Mouse (Mus musculus): ENCODE measurements around the gene Ly9. TPM values are rescaled to one million over a fixed set of nuclear protein-coding genes. Genes with fewer than 3 reads are reported as not detected.

Ly9 gene
- 4.5 TPM in 2 replicates for polyA plus RNA-seq (2012)

DNA sequence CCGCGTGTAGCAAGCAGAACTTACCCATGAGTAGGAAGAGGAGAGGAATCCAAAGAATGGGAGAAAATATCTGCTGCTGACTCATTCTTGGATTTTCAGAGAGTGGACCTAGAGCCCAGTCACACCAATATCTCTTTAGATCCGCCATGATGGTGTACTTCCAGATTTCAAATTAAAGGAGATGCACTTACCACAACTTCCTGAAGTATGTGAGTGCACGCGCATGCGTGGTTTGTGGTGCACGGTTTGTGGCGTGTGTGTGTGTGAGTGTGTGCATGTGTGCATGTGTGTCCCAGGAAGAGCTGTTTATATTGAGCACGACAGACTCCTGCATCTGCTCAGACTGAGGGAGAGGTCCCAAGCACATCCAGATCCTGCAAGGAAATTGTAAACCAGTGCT lies at the start of gene Ly9:
Gene Ly9 (minus strand): TSS at position 235 of the 400 bp plus-strand sequence.

DNA sequence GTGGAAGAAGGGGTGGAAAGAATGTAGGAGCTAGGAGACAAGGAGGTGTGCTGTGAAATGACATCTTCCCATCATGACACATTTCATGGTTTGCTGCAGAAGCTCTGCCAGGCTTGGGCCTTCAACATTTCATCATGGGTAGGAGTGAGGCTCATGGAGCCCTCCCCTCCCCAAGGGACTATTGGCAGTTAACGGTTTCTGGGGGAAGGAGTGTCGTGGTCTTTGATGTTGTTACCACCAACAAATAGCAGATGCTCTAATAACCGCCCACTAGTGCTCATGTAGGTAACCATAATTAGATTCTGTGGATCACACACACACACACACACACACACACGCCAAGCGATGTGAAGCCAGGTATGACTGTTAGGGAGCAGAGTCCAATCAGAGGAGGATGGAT lies 45.5 kb upstream of the Ly9 start, which contains the start of gene Slamf7:
Gene Slamf7 (minus strand): TSS at position 302 of the 400 bp plus-strand sequence.

DNA sequence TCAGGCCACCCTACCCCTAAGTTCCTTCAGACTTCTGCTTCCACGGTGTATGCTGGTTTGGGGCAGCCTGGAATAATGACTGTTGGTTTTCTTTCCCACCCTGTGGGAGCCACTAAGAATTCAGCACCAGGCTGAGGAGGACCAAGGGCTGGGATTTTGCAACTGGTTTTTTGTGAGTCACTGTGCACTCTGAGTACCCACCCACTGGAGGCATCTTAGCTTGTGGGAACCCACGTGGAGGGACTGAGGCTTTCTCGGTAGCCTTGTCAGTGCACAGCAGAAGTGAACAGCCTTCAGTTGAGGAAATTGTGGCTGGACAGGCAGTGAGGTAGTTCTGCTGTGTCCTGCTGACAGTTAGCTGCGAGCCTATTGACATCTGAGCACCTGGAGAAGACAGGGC lies 48.3 kb downstream of the Ly9 start, which contains the start of gene Cd244a:
Gene Cd244a (plus strand): TSS at position 296 of the 400 bp plus-strand sequence.

Other genes starting within 250 kb of the Ly9 start
- gene Klhdc9, start 246.6 kb downstream of the Ly9 start, polyA plus RNA-seq (2012), result 1.3 TPM in 2 replicates
- gene Nectin4, start 237.3 kb downstream of the Ly9 start, polyA plus RNA-seq (2012), result 1.4 and 1.7 TPM in 2 replicates
- 46.5 and 48.6 TPM in 2 replicates for gene Arhgap30, start 218.5 kb downstream of the Ly9 start, polyA plus RNA-seq (2012)
- 66.3 and 74.1 TPM in 2 replicates for gene Usf1, start 196.1 kb downstream of the Ly9 start, polyA plus RNA-seq (2012)
- gene Tstd1, start 188.5 kb downstream of the Ly9 start, polyA plus RNA-seq (2012), result 0.48 and 0.52 TPM in 2 replicates
- gene F11r, start 169.9 kb downstream of the Ly9 start, polyA plus RNA-seq (2012), result 2.6 and 2.9 TPM in 2 replicates
- gene Alyref2, start 103.9 kb downstream of the Ly9 start, polyA plus RNA-seq (2012), result 11.7 and 14.4 TPM in 2 replicates
- not detected in 2 replicates for gene Itln1, start 72.1 kb downstream of the Ly9 start, polyA plus RNA-seq (2012)
- gene Cd244a, start 48.2 kb downstream of the Ly9 start, polyA plus RNA-seq (2012), result 0.43 TPM in 2 replicates
- gene Slamf7, start 45.6 kb upstream of the Ly9 start, polyA plus RNA-seq (2012), result 0.39 and 0.48 TPM in 2 replicates
- gene Cd48, start 74.6 kb upstream of the Ly9 start, polyA plus RNA-seq (2012), result 5.6 and 6.1 TPM in 2 replicates
- 0.28 and 0.68 TPM in 2 replicates for gene Slamf1, start 159.7 kb upstream of the Ly9 start, polyA plus RNA-seq (2012)
- gene Cd84, start 232.3 kb upstream of the Ly9 start, polyA plus RNA-seq (2012), result 2.0 and 2.2 TPM in 2 replicates

Data from megakaryocyte-erythroid progenitor cell, adult 5 weeks (primary cell).